Mouse (Mus musculus) layer of hippocampus, postnatal 36 days (tissue): ENCODE measurements at regions not wholly inside any gene's neighbourhood (a gene's known extent, or its start where the extent isn't known, plus 50 kb on each side); places are given as distances from the start of the nearest gene placed in this dataset.

Source experiments
- DNase-seq, 2 experiments: peaks; one replicate each; pipeline ENCODE4 v3.0.0; 2022

GRCm38 (mm10) chr2:142560896-142561500 is 340.3 kb downstream of the Kif16b start:
- DNase-seq: no peak

GRCm38 (mm10) chr2:142560400-142560799 is 340.9 kb downstream of the Kif16b start:
- DNase-seq: no peak

GRCm38 (mm10) chr2:142559946-142560345 is 341.4 kb downstream of the Kif16b start:
- no peak for DNase-seq

- peak; percentile 31 to 44 for DNase-seq
Measured at GRCm38 (mm10) chr2:142554851-142555250, 346.5 kb downstream of the Kif16b start.

- DNase-seq: no peak
Measured at GRCm38 (mm10) chr2:142551690-142552089, 349.6 kb downstream of the Kif16b start.

GRCm38 (mm10) chr2:142548766-142549165 is 352.6 kb downstream of the Kif16b start:
- no peak for DNase-seq

GRCm38 (mm10) chr2:142544937-142545336 is 356.4 kb downstream of the Kif16b start:
- DNase-seq: peak in 1 of 2 experiments; percentile 18

GRCm38 (mm10) chr2:142539980-142540379 is 361.4 kb downstream of the Kif16b start:
- no peak for DNase-seq

- no peak for DNase-seq
Measured at GRCm38 (mm10) chr2:142533555-142533954, 367.8 kb downstream of the Kif16b start.

GRCm38 (mm10) chr2:142522471-142522870 is 378.9 kb downstream of the Kif16b start:
- no peak for DNase-seq

- DNase-seq: peak; percentile 15 to 21
Measured at GRCm38 (mm10) chr2:142517731-142518130, 383.6 kb downstream of the Kif16b start.

- DNase-seq: no peak
Measured at GRCm38 (mm10) chr2:142505216-142505615, 396.1 kb downstream of the Kif16b start.
